Mouse (Mus musculus): Measurements from ENCODE around the gene Corin. TPM values are rescaled to one million over a fixed set of nuclear protein-coding genes. Genes with fewer than 3 reads are reported as not detected.
A peak's percentile ranks its signal among the peaks of the same experiment; 100 is the strongest.

Gene Corin
- total and polyA plus RNA-seq, 2 experiments from 2014 or later, result 0.14 to 0.33 TPM

DNA sequence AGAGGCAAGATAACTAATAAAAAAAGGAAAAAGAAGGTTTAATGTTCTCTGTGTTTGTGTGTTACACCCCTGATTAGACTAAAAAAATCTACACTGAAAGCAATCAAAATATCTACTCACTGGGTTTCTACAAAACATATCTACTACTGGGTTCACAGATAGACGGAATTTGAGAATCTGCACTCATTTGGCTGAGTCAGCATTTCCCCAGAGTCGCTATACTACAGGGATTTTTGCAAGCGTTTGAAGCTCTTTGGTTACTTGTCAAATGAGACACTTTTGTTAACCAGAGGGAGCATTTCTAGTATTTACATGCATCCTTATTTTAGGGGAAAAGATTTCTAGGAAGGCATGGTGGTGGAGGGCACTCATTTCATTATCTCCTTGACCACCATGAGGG, 136.3 kb downstream of the Corin start:
- Histone ChIP-seq H3K4me2 (ENCODE audit: low read depth, low read length, poor library complexity, severe bottlenecking) (no peak overlapping the region), H3K36me3 (ENCODE audit: insufficient read depth, low read length) (no peaks in the 10 kb centered on the region), H3K4me3 (ENCODE audit: low read depth, low read length) (no peak overlapping the region), H3K9ac (replicated peaks; ENCODE audit: low read length, poor library complexity, severe bottlenecking) (no peak overlapping the region), H3K9me3 (ENCODE audit: low read length) (no peaks in the 10 kb centered on the region), H3K27me3 (ENCODE audit: insufficient read depth, low read length) (no peaks in the 10 kb centered on the region), H3K4me1 (ENCODE audit: insufficient read depth, low read length) (no peaks in the 10 kb centered on the region), H3K27ac (ENCODE audit: low read depth, low read length) (no peak overlapping the region)
- 76% methylated on average over 3 of the region's 3 CpGs for whole genome bisulfite sequencing
- TF ChIP-seq CTCF (IDR thresholded peaks at IDR 0.05), result no peak
- DNase-seq (ENCODE audit: low spot score) (no peak), ATAC-seq (ENCODE audit: low FRiP score) (no peak)

DNA sequence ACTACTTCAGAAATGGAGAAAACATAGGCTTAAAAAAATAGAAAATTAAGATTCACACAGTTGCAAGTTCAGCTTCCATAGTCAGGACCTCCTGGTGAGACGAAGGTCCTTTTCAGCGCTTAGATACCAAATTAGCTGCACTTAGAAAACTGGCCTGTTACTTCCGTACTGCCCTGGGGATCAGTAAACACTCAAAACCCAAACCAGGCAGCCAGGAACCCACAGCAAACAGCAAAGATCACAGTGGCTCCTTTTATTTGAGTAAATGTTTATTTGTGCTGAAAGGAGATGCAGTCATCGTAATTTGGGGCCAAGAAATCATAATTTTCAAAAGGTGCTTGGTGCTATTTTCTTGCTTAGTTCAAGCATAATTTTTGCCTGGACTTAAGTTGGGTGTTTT, 138.5 kb downstream of the Corin start:
- Histone ChIP-seq H3K9ac (replicated peaks; ENCODE audit: low read length, poor library complexity, severe bottlenecking) (no peak overlapping the region), H3K27ac (ENCODE audit: low read depth, low read length) (no peak overlapping the region), H3K4me2 (ENCODE audit: low read depth, low read length, poor library complexity, severe bottlenecking) (no peak overlapping the region), H3K4me3 (ENCODE audit: low read depth, low read length) (no peak overlapping the region), H3K9me3 (ENCODE audit: low read length) (no peaks in the 10 kb centered on the region), H3K4me1 (ENCODE audit: insufficient read depth, low read length) (no peaks in the 10 kb centered on the region), H3K36me3 (ENCODE audit: insufficient read depth, low read length) (no peaks in the 10 kb centered on the region), H3K27me3 (ENCODE audit: insufficient read depth, low read length) (no peaks in the 10 kb centered on the region)
- DNase-seq (ENCODE audit: low spot score) (no peak), ATAC-seq (ENCODE audit: low FRiP score) (no peak)
- no peak for TF ChIP-seq CTCF (IDR thresholded peaks at IDR 0.05)
- WGBS, result 75% methylated on average over 4 of the region's 4 CpGs

DNA sequence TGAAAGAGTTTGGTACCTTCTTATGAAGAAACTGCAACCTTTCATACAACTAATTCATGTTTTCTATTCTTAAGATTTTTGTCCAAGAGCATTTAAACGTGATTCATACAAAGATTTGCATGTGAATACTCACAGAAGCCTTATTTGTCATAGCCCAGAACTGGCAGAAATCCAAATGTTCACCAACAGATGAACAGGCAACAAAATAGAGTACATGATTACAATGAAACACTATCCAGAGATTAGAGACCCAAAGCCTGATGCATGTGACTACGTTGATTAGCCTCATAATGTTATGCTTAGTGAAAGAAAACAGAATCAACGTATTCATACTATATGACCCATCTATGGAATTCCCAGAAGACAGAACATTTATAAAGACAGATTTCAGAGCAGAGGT, 140.4 kb downstream of the Corin start:
- Histone ChIP-seq H3K9me3 (ENCODE audit: low read length) (no peaks in the 10 kb centered on the region), H3K4me1 (ENCODE audit: insufficient read depth, low read length) (no peaks in the 10 kb centered on the region), H3K4me3 (ENCODE audit: low read depth, low read length) (no peak overlapping the region), H3K36me3 (ENCODE audit: insufficient read depth, low read length) (no peaks in the 10 kb centered on the region), H3K27me3 (ENCODE audit: insufficient read depth, low read length) (no peaks in the 10 kb centered on the region), H3K4me2 (ENCODE audit: low read depth, low read length, poor library complexity, severe bottlenecking) (no peak overlapping the region), H3K27ac (ENCODE audit: low read depth, low read length) (no peak overlapping the region), H3K9ac (replicated peaks; ENCODE audit: low read length, poor library complexity, severe bottlenecking) (no peak overlapping the region)
- 42% methylated on average over 3 of the region's 3 CpGs for WGBS
- no peak for TF ChIP-seq CTCF (IDR thresholded peaks at IDR 0.05)
- ATAC-seq (ENCODE audit: low FRiP score), result no peak
- no peak for DNase-seq (ENCODE audit: low spot score)

DNA sequence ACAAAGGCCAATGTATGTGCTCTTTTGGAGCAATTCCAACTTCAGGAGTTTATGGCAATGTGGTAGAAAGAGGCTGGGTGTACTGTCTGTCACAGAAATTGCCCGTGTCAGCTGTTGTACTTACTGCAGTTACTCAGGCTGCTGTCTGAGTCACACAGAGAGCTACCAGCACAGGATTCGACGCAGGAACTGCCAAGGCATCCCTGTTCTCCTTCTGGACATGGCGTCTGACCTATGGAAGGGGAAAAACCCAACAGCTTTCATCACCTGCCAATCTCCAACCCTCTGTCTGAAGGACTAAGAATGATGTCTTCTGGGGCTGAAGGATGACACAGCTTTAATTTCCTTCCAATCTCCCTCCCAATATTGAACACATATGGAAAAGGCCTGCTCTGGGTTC, 150.5 kb downstream of the Corin start:
- Histone ChIP-seq H3K9me3 (ENCODE audit: low read length) (no peaks in the 10 kb centered on the region), H3K36me3 (ENCODE audit: insufficient read depth, low read length) (no peaks in the 10 kb centered on the region), H3K4me3 (ENCODE audit: low read depth, low read length) (no peak overlapping the region), H3K4me2 (ENCODE audit: low read depth, low read length, poor library complexity, severe bottlenecking) (no peak overlapping the region), H3K27ac (ENCODE audit: low read depth, low read length) (no peak overlapping the region), H3K4me1 (ENCODE audit: insufficient read depth, low read length) (no peaks in the 10 kb centered on the region), H3K9ac (replicated peaks; ENCODE audit: low read length, poor library complexity, severe bottlenecking) (no peak overlapping the region), H3K27me3 (ENCODE audit: insufficient read depth, low read length) (no peaks in the 10 kb centered on the region)
- TF ChIP-seq CTCF (IDR thresholded peaks at IDR 0.05), result no peak
- DNase-seq (ENCODE audit: low spot score), result no peak
- ATAC-seq (ENCODE audit: low FRiP score), result no peak
- WGBS, result 80% methylated on average over 4 of the region's 4 CpGs

DNA sequence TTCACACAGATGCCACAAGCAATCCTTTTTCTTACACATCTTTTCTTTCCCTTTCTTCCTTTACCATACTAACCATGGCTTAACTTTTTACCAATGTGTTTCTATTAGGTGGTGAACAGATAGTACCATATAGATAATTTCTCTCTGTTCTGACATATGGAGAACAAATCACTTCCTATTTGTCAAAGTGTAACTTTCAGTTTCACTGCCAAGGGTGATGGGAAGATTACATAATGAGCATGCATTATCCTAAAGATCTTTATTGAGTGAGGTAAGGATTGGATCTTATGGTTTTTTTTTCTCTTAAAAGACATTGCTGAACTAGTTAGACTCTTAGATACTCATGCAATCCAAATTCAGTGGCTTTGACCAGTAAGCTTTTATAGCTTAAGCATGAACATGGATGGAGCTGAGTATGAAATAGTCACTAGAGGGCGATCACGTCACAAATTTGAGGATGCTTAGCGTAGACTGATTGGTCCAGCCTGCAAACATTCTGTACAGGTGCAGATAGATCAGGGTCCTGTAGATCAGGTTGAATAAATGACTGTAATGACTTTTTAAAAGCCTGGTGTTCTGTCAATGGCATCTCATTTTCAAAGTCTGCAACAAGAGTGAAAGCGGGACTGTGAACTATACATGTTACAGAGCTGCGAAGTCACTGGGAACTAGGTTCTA, 154.1 kb downstream of the Corin start:
- Histone ChIP-seq H3K4me3 (ENCODE audit: low read depth, low read length) (no peak overlapping the region), H3K27ac (ENCODE audit: low read depth, low read length) (no peak overlapping the region), H3K36me3 (ENCODE audit: insufficient read depth, low read length) (no peaks in the 10 kb centered on the region), H3K27me3 (ENCODE audit: insufficient read depth, low read length) (no peaks in the 10 kb centered on the region), H3K9me3 (ENCODE audit: low read length) (no peaks in the 10 kb centered on the region), H3K4me1 (ENCODE audit: insufficient read depth, low read length) (no peaks in the 10 kb centered on the region), H3K9ac (replicated peaks; ENCODE audit: low read length, poor library complexity, severe bottlenecking) (no peak overlapping the region), H3K4me2 (ENCODE audit: low read depth, low read length, poor library complexity, severe bottlenecking) (no peak overlapping the region)
- peak; percentile 89 for TF ChIP-seq CTCF (IDR thresholded peaks at IDR 0.05)
- ATAC-seq (ENCODE audit: low FRiP score) (peak; percentile 87; the same call in 1 of the 2 replicates), DNase-seq (ENCODE audit: low spot score) (peak; percentile 85)
- 32% methylated on average over 5 of the region's 5 CpGs for WGBS

DNA sequence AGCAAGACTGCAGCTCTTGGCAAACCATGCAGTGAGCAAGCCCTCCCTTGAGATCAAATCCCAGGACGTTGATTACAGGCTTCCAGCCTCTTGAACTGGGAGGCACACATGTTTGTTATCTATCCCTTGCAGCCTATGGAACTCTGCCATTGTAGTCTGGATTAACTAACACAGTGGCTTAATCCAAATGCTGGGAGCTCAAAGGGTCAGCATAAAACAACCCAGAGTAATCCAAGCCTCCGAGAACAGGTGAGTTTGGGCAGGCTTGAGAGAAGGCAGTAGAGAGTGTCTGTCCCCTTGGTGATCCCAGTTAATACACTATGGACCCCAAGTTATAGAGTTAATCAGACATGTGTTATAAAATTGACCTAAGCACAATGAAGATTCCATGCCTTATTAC, 155.7 kb downstream of the Corin start:
- H3K36me3 ChIP-seq (ENCODE audit: insufficient read depth, low read length), result no peaks in the 10 kb centered on the region
- no peaks in the 10 kb centered on the region for H3K27me3 ChIP-seq (ENCODE audit: insufficient read depth, low read length)
- DNase-seq (ENCODE audit: low spot score) (no peak), ATAC-seq (ENCODE audit: low FRiP score) (no peak)
- H3K4me3 ChIP-seq (ENCODE audit: low read depth, low read length), result no peak overlapping the region
- no peak overlapping the region for H3K4me2 ChIP-seq (ENCODE audit: low read depth, low read length, poor library complexity, severe bottlenecking)
- TF ChIP-seq CTCF (IDR thresholded peaks at IDR 0.05), result no peak
- H3K4me1 ChIP-seq (ENCODE audit: insufficient read depth, low read length), result no peaks in the 10 kb centered on the region
- H3K27ac ChIP-seq (ENCODE audit: low read depth, low read length), result no peak overlapping the region
- no peaks in the 10 kb centered on the region for H3K9me3 ChIP-seq (ENCODE audit: low read length)
- WGBS, result 44% methylated on average over 2 of the region's 2 CpGs
- H3K9ac ChIP-seq (replicated peaks; ENCODE audit: low read length, poor library complexity, severe bottlenecking), result no peak overlapping the region

Measured in midbrain, postnatal 0 days (tissue).